In genomic region chr4:130359486-130360237, GRCm38 (mm10) we compare ENCODE assay signal across 8 mouse cellular contexts. TPM values are rescaled to one million over a fixed set of nuclear protein-coding genes. Genes with fewer than 3 reads are reported as not detected.
A peak's percentile ranks its signal among the peaks of the same experiment; 100 is the strongest.
DNase-seq lines count a peak whose midpoint lies in the region; ATAC-seq lines count a peak whose summit lies in the region.

Gene Zcchc17 (minus strand): TSS chr4:130359943.
Gene Snrnp40 (plus strand): TSS chr4:130360132.

- H3K36me3 ChIP-seq in intestine, embryonic 14.5 days (ENCODE audit: control insufficient read depth, insufficient read depth, low read length), result peaks cover 26% of the 10 kb centered on the region

- H3K27ac ChIP-seq in intestine, embryonic 14.5 days (ENCODE audit: low read depth), result peak within 1 kb of the TSS; percentile 61

- under 1% methylated on average over 49 of the region's 49 CpGs for whole genome bisulfite sequencing in intestine, embryonic 14.5 days

- H3K4me3 ChIP-seq in intestine, embryonic 14.5 days (ENCODE audit: low read depth, low read length), result peak within 1 kb of the TSS; percentile 98

- intact Hi-C loops in left cerebral cortex, postnatal 14 days (cut with DNase I), result no loop called here

- peak; percentile 99 for ATAC-seq in intestine, embryonic 14.5 days (replicated peaks; ENCODE audit: low FRiP score, low TSS enrichment, low read depth)

- H3K9me3 ChIP-seq in intestine, embryonic 14.5 days (ENCODE audit: control insufficient read depth, low read length), result no peaks in the 10 kb centered on the region

- peak; percentile 97 for DNase-seq in adrenal gland, adult 18-20 months (ENCODE audit: low spot score in 2 of 2)
- peak; percentile 100 for DNase-seq in embryo, embryonic 11 days
- peak; percentile 98 for DNase-seq in gastrocnemius, postnatal 25 days
- DNase-seq in intestine, embryonic 14.5 days (ENCODE audit: low spot score), result peak; percentile 96
- DNase-seq in left cerebral cortex, postnatal 14 days (ENCODE audit: low spot score in 2 of 2), result peak; percentile 100
- DNase-seq in mesoderm, embryonic 11.5 days (ENCODE audit: low read depth, low spot score), result peak; percentile 100
- peak; percentile 97 to 99 for DNase-seq in right cerebral cortex, postnatal 36 days (ENCODE audit: low spot score in 2 of 2)
- peak; percentile 99 for DNase-seq in yolk sac, embryonic 10.5 days (ENCODE audit: low spot score)

- H3K9ac ChIP-seq in intestine, embryonic 14.5 days (ENCODE audit: low read length), result peak within 1 kb of the TSS; percentile 94

- H3K4me2 ChIP-seq in intestine, embryonic 14.5 days (ENCODE audit: low read length), result peak within 1 kb of the TSS; percentile 96

- peaks cover 14% of the 10 kb centered on the region for H3K4me1 ChIP-seq in intestine, embryonic 14.5 days (replicated peaks; ENCODE audit: control insufficient read depth, insufficient read depth, low read length)

- H3K27me3 ChIP-seq in intestine, embryonic 14.5 days (replicated peaks; ENCODE audit: control insufficient read depth, insufficient read depth, low read length), result no peaks in the 10 kb centered on the region

RNA-seq across cellular contexts. Expression of gene Zcchc17, which starts in this region (rescaled TPM):
- 10 to 100 TPM; 40.4 to 46.0 TPM for total RNA-seq in adrenal gland, adult 18-20 months (2021)
- 10 to 100 TPM; 36.1 to 37.7 TPM for total RNA-seq in gastrocnemius, postnatal 25 days (2021)
- polyA plus RNA-seq in intestine, embryonic 14.5 days (2014; fragmentation: Nextera tagmentation; extraction: Ambion mirVana), result 62.9 and 68.7 TPM in 2 replicates
- total RNA-seq in left cerebral cortex, postnatal 14 days (2021), result 10 to 100 TPM; 57.9 to 61.8 TPM

RNA-seq across cellular contexts. Expression of gene Snrnp40, which starts in this region (rescaled TPM):
- total RNA-seq in adrenal gland, adult 18-20 months (2021), result 10 to 100 TPM; 27.3 to 34.9 TPM
- 10 to 100 TPM; 10.9 to 11.2 TPM for total RNA-seq in gastrocnemius, postnatal 25 days (2021)
- polyA plus RNA-seq in intestine, embryonic 14.5 days (2014; fragmentation: Nextera tagmentation; extraction: Ambion mirVana), result 155 and 166 TPM in 2 replicates
- total RNA-seq in left cerebral cortex, postnatal 14 days (2021), result 10 to 100 TPM; 23.5 to 26.3 TPM

Comparison
In these comparisons a context has a peak if more than half of its experiments do, and no peak if none do; other contexts are left out.
1. Peak in every context shown above with its lines: DNase-seq, ATAC-seq, H3K4me3 ChIP-seq and H3K27ac ChIP-seq.